Mouse (Mus musculus) heart, postnatal 0 days (tissue): ENCODE measurements around the gene Rhbdl1. TPM values are rescaled to one million over a fixed set of nuclear protein-coding genes. Genes with fewer than 3 reads are reported as not detected.
A peak's percentile ranks its signal among the peaks of the same experiment; 100 is the strongest.

Source experiments
- ATAC-seq: fragments of 200-750 bp; cut with Nextera tagmentation; 2 replicates; pipeline ENCODE4 v1.8.0; 2017; ENCODE audit warnings: low read depth, moderate number of reproducible peaks, moderate library complexity; ENCODE audit not compliant: insufficient read depth
- DNase-seq: peaks from one replicate; pipeline ENCODE4 v3.0.0-alpha.2; 2016; ENCODE audit warnings: low spot score
- H3K27ac ChIP-seq: fragments of 300-500 bp; sonication (generic); 2 replicates; pipeline ENCODE4 v1.5.1; 2014; ENCODE audit warnings: low read depth, mild to moderate bottlenecking
- H3K27me3 ChIP-seq: fragments of 300-500 bp; sonication (generic); 2 replicates; pipeline ENCODE4 v1.6.1; 2014; ENCODE audit warnings: low read length, mixed read lengths; ENCODE audit not compliant: control insufficient read depth, insufficient read depth
- H3K36me3 ChIP-seq: fragments of 300-500 bp; sonication (generic); replicated peaks from 2 replicates; pipeline ENCODE4 v1.6.1; 2014; ENCODE audit warnings: low read length, mixed read lengths; ENCODE audit not compliant: control insufficient read depth, insufficient read depth
- H3K4me1 ChIP-seq: fragments of 300-500 bp; sonication (generic); 2 replicates; pipeline ENCODE4 v1.6.1; 2014; ENCODE audit warnings: antibody characterized with exemption; ENCODE audit not compliant: control insufficient read depth, insufficient read depth
- H3K4me2 ChIP-seq: fragments of 300-500 bp; sonication (generic); 2 replicates; pipeline ENCODE4 v1.6.1; 2014; ENCODE audit warnings: low read depth, mild to moderate bottlenecking, low read length, moderate library complexity
- H3K4me3 ChIP-seq: fragments of 300-500 bp; sonication (generic); 2 replicates; pipeline ENCODE4 v1.5.1; 2014; ENCODE audit warnings: low read depth, low read length
- H3K9ac ChIP-seq: fragments of 300-500 bp; sonication (generic); replicated peaks from 2 replicates; pipeline ENCODE4 v1.6.1; 2014; ENCODE audit warnings: low read depth, low read length, mixed read lengths
- H3K9me3 ChIP-seq: fragments of 300-500 bp; sonication (generic); replicated peaks from 2 replicates; pipeline ENCODE4 v1.6.1; 2016; ENCODE audit warnings: low read length; ENCODE audit not compliant: control insufficient read depth
- CTCF ChIP-seq: IDR thresholded peaks from 2 replicates; pipeline ENCODE4 v1.5.1; 2016; ENCODE audit warnings: antibody characterized with exemption, control low read depth, low read depth
- EP300 ChIP-seq: IDR thresholded peaks from 2 replicates; pipeline ENCODE4 v1.6.1; 2016; ENCODE audit warnings: antibody characterized with exemption, low read depth
- WGBS: fragments of 180-500 bp; shearing (Covaris S2); extraction: QIAGEN DNeasy Blood & Tissue Kit; methylation state at CpG from one replicate; pipeline ENCODE4 v1.1.7; 2014; 5-methylcytosine and 5-hydroxymethylcytosine counted together
- polyA plus RNA-seq: library from polyadenylated mRNA; unstranded; fragments of >200 nt; fragmentation: Nextera tagmentation; extraction: Ambion mirVana; gene quantifications from 2 replicates; pipeline ENCODE4 v1.2.1, GENCODE M21; 2015
- total RNA-seq: library from RNA; depleted of rRNA; stranded (reverse); fragments of >200 nt; gene quantifications from 2 replicates; pipeline ENCODE4 v1.2.3, GENCODE M21; 2014; ENCODE audit warnings: low replicate concordance

The Rhbdl1 gene
- total and polyA plus RNA-seq, 2 experiments from 2014 or later: 2.2 to 2.3 TPM

- Histone ChIP-seq H3K4me3 (no peak overlapping the region), H3K9me3 (no peaks in the 10 kb centered on the region), H3K4me2 (no peak overlapping the region), H3K4me1 (peaks cover 20% of the 10 kb centered on the region), H3K36me3 (0 out of 2 replicates have a peak, but pooled peaks cover under 1% of the 10 kb centered on the region), H3K9ac (no peak overlapping the region), H3K27ac (no peak overlapping the region), H3K27me3 (no peaks in the 10 kb centered on the region)
- TF ChIP-seq CTCF (no peak), EP300 (no peak)
- DNase-seq: no peak
- WGBS: 90% methylated on average over 2 of the region's 2 CpGs
- no peak for ATAC-seq
These were observed 32.9 kb upstream of the Rhbdl1 start for GRCm38 (mm10) chr17:25869954-25870353.

- 83% methylated on average over 8 of the region's 8 CpGs for WGBS
- H3K4me2 ChIP-seq: no peak overlapping the region
- no peak overlapping the region for H3K4me3 ChIP-seq
- DNase-seq (no peak), ATAC-seq (no peak)
- H3K9ac ChIP-seq: no peak overlapping the region
- H3K4me1 ChIP-seq: peaks cover 17% of the 10 kb centered on the region
- TF ChIP-seq EP300 (no peak), CTCF (no peak)
- 0 out of 2 replicates have a peak, but pooled peaks cover 5% of the 10 kb centered on the region for H3K36me3 ChIP-seq
- H3K9me3 ChIP-seq: no peaks in the 10 kb centered on the region
- no peak overlapping the region for H3K27ac ChIP-seq
- no peaks in the 10 kb centered on the region for H3K27me3 ChIP-seq
These were observed 32.4 kb upstream of the Rhbdl1 start for GRCm38 (mm10) chr17:25869498-25869897.

GRCm38 (mm10) chr17:25868601-25869191 is 31.6 kb upstream of the Rhbdl1 start, which contains the start of gene Mcrip2:
Mcrip2 (minus strand) TSS chr17:25868764.
- DNase-seq (peak; percentile 87), ATAC-seq (peak; percentile 87)
- peak within 1 kb of the TSS; percentile 93 for H3K9ac ChIP-seq
- no peak; the same call in 1 of the 2 replicates for TF ChIP-seq EP300
- peak; percentile 29 for TF ChIP-seq CTCF
- no peaks in the 10 kb centered on the region for H3K27me3 ChIP-seq
- peak within 1 kb of the TSS; percentile 86 for H3K4me3 ChIP-seq
- H3K36me3 ChIP-seq: peaks cover 12% of the 10 kb centered on the region
- no peaks in the 10 kb centered on the region for H3K9me3 ChIP-seq
- peaks cover 12% of the 10 kb centered on the region for H3K4me1 ChIP-seq
- peak within 1 kb of the TSS; percentile 99 for H3K27ac ChIP-seq
- 0% methylated on average over 24 of the region's 24 CpGs for WGBS
- peak within 1 kb of the TSS; percentile 94 for H3K4me2 ChIP-seq

GRCm38 (mm10) chr17:25867836-25868600 is 30.9 kb upstream of the Rhbdl1 start:
- Histone ChIP-seq H3K9me3 (no peaks in the 10 kb centered on the region), H3K27me3 (no peaks in the 10 kb centered on the region), H3K4me1 (peaks cover 12% of the 10 kb centered on the region), H3K36me3 (peaks cover 16% of the 10 kb centered on the region), H3K4me3 (peak overlapping the region; percentile 86), H3K27ac (peak overlapping the region; percentile 99), H3K4me2 (peak overlapping the region; percentile 94), H3K9ac (peak overlapping the region; percentile 93)
- peak; percentile 33; the same call in 1 of the 2 replicates for TF ChIP-seq EP300
- TF ChIP-seq CTCF: no peak
- ATAC-seq (peak; percentile 79), DNase-seq (peak; percentile 60)
- WGBS: under 1% methylated on average over 42 of the region's 42 CpGs

- Histone ChIP-seq H3K9me3 (no peaks in the 10 kb centered on the region), H3K4me1 (peaks cover 12% of the 10 kb centered on the region), H3K27ac (peak overlapping the region; percentile 99), H3K36me3 (peaks cover 17% of the 10 kb centered on the region), H3K4me2 (peak overlapping the region; percentile 94), H3K27me3 (no peaks in the 10 kb centered on the region), H3K4me3 (peak overlapping the region; percentile 86), H3K9ac (peak overlapping the region; percentile 93)
- DNase-seq (no peak), ATAC-seq (peak; percentile 10; the same call in 1 of the 2 replicates)
- no peak for TF ChIP-seq CTCF
- no peak for TF ChIP-seq EP300
- 5% methylated on average over 7 of the region's 7 CpGs for WGBS
These were observed 30.4 kb upstream of the Rhbdl1 start for GRCm38 (mm10) chr17:25867509-25867835.
